ENCODE assay signal across 24 mouse cellular contexts in genomic region chr4:91263733-91264440, GRCm38 (mm10).
DNase-seq lines count a peak whose midpoint lies in the region; ATAC-seq and TF ChIP-seq lines count a peak whose summit lies in the region.
"Had no signal": no experiment of that assay in that cellular context is flagged by ENCODE, and none has a peak within 500 bp of the region (broad histone marks: within the 10 kb centered on the region; RNA-seq: fewer than 3 reads in every experiment).

No protein-coding gene starts in this region.

- no peaks in the 10 kb centered on the region for H3K27me3 ChIP-seq in midbrain, embryonic 13.5 days
- no peaks in the 10 kb centered on the region for H3K27me3 ChIP-seq in midbrain, embryonic 10.5 days (ENCODE audit: low read depth, poor library complexity, severe bottlenecking)
- H3K27me3 ChIP-seq: embryonic facial prominence, embryonic 12.5 days; heart, embryonic 13.5 days; intestine, embryonic 15.5 days; neural tube, embryonic 12.5 days had no signal

- WGBS in midbrain, embryonic 13.5 days = 81% methylated on average over 19 of the region's 19 CpGs
- WGBS in midbrain, embryonic 10.5 days = 92% methylated on average over 19 of the region's 19 CpGs

- peaks cover 15% of the 10 kb centered on the region for H3K36me3 ChIP-seq in midbrain, embryonic 13.5 days
- peaks cover 19% of the 10 kb centered on the region for H3K36me3 ChIP-seq in midbrain, embryonic 10.5 days
- H3K36me3 ChIP-seq: embryonic facial prominence, embryonic 12.5 days; heart, embryonic 13.5 days; intestine, embryonic 15.5 days had no signal

- DNase-seq in frontal cortex, postnatal 36 days (ENCODE audit: low spot score in 2 of 2) = no peak
- DNase-seq in left cerebral cortex, adult 2 months (ENCODE audit: extremely low spot score in 1 of 2, low spot score in 2 of 2) = no peak
- DNase-seq in left cerebral cortex, adult 8-10 months (ENCODE audit: low spot score in 2 of 2) = no peak
- no peak for DNase-seq in midbrain, embryonic 10.5 days (ENCODE audit: low spot score)
- DNase-seq in brain, adult 2 months (ENCODE audit: low read depth, low spot score) = peak; percentile 36
- DNase-seq in urinary bladder, postnatal 14 days (ENCODE audit: low spot score) = no peak
- DNase-seq: B cell, adult 2 months; cerebellum, adult 9-11 months; gastrocnemius, adult 2 months; heart, adult 11 months; heart, postnatal 36 days; kidney, adult 9 months; kidney, postnatal 36 days; layer of hippocampus, adult 9-11 months; thymus, postnatal 25 days had no signal

- no peak overlapping the region for H3K4me2 ChIP-seq in midbrain, embryonic 13.5 days (replicated peaks)
- H3K4me2 ChIP-seq: embryonic facial prominence, embryonic 12.5 days; heart, embryonic 13.5 days; intestine, embryonic 15.5 days; neural tube, embryonic 12.5 days had no signal

- H3K4me3 ChIP-seq in left cerebral cortex, adult 2 months = no peak overlapping the region
- no peak overlapping the region for H3K4me3 ChIP-seq in midbrain, embryonic 13.5 days (replicated peaks)
- no peak overlapping the region for H3K4me3 ChIP-seq in midbrain, embryonic 10.5 days
- H3K4me3 ChIP-seq: embryonic facial prominence, embryonic 12.5 days; erythroblast, embryonic 14.5 days; gastrocnemius, adult 2 months; heart, embryonic 13.5 days; intestine, embryonic 15.5 days; neural tube, embryonic 12.5 days had no signal

- intact Hi-C loops in left cerebral cortex, adult 2 months (cut with DNase I) = loop anchor here (10.0 kb wide), 2 partner anchors 71 to 111 kb away; no protein-coding TSS in a partner anchor

- H3K4me1 ChIP-seq in midbrain, embryonic 13.5 days (replicated peaks) = peaks cover 5% of the 10 kb centered on the region
- H3K4me1 ChIP-seq in midbrain, embryonic 10.5 days = no peaks in the 10 kb centered on the region
- H3K4me1 ChIP-seq: embryonic facial prominence, embryonic 12.5 days; heart, embryonic 13.5 days; intestine, embryonic 15.5 days; neural tube, embryonic 12.5 days had no signal

- peak; percentile 13; the same call in 1 of the 2 replicates for ATAC-seq in frontal cortex, adult (ENCODE audit: low TSS enrichment)
- peak; percentile 45; the same call in 1 of the 2 replicates for ATAC-seq in midbrain, embryonic 13.5 days
- ATAC-seq: forebrain, embryonic 16.5 days; intestine, embryonic 15.5 days had no signal

- no peaks in the 10 kb centered on the region for H3K9me3 ChIP-seq in midbrain, embryonic 13.5 days
- no peaks in the 10 kb centered on the region for H3K9me3 ChIP-seq in midbrain, embryonic 10.5 days (replicated peaks)
- H3K9me3 ChIP-seq: embryonic facial prominence, embryonic 12.5 days; heart, embryonic 13.5 days; intestine, embryonic 15.5 days; neural tube, embryonic 12.5 days had no signal

- no peak for TF ChIP-seq CTCF in left cerebral cortex, adult 2 months (IDR thresholded peaks at IDR 0.05)

- peak overlapping the region; percentile 26 for H3K27ac ChIP-seq in left cerebral cortex, adult 2 months
- peak overlapping the region; percentile 58 for H3K27ac ChIP-seq in midbrain, embryonic 13.5 days
- H3K27ac ChIP-seq in midbrain, embryonic 10.5 days (replicated peaks) = no peak overlapping the region
- H3K27ac ChIP-seq: embryonic facial prominence, embryonic 12.5 days; gastrocnemius, adult 2 months; heart, embryonic 13.5 days; intestine, embryonic 15.5 days; liver, embryonic 14.5 days; neural tube, embryonic 12.5 days had no signal

- H3K9ac ChIP-seq in midbrain, embryonic 13.5 days (replicated peaks) = no peak overlapping the region
- H3K9ac ChIP-seq: embryonic facial prominence, embryonic 12.5 days; heart, embryonic 13.5 days; intestine, embryonic 15.5 days; liver, embryonic 14.5 days; neural tube, embryonic 12.5 days had no signal
